Mouse (Mus musculus) G1E (cell line): ENCODE measurements around the gene Myl4.

Experiments
- CTCF ChIP-seq: IDR thresholded peaks from 2 replicates; pipeline ENCODE4 v1.5.1; 2012; ENCODE audit warnings: low read depth, low read length, inconsistent platforms, mixed read lengths
- GATA1 ChIP-seq: IDR thresholded peaks from 2 replicates; pipeline ENCODE4 v1.6.1; 2012; ENCODE audit warnings: borderline replicate concordance, low read length, inconsistent platforms, mixed read lengths
- GATA2 ChIP-seq: IDR thresholded peaks from 2 replicates; pipeline ENCODE4 v1.6.1; 2012; ENCODE audit warnings: low read depth, low read length, inconsistent platforms, borderline replicate concordance
- POLR2AphosphoS5 ChIP-seq: IDR thresholded peaks from 2 replicates; pipeline ENCODE4 v1.6.1; 2012; ENCODE audit warnings: low read depth, low read length, inconsistent platforms; ENCODE audit not compliant: insufficient replicate concordance
- TAL1 ChIP-seq: conservative IDR thresholded peaks from 2 replicates; pipeline ENCODE4 v1.6.1; 2012; ENCODE audit warnings: low read depth, low read length, inconsistent platforms, mixed read lengths

- TF ChIP-seq CTCF: no peak
- TF ChIP-seq GATA1: no peak
- no peak for TF ChIP-seq POLR2AphosphoS5
- TF ChIP-seq GATA2: no peak
- TF ChIP-seq TAL1: no peak
These were observed 88.4 kb downstream of the Myl4 start for GRCm38 (mm10) chr11:104638906-104639305.
